In genomic region chr2:93475040-93475439, GRCm38 (mm10) we compare ENCODE assay signal across 8 mouse cellular contexts. TPM values are rescaled to one million over a fixed set of nuclear protein-coding genes. Genes with fewer than 3 reads are reported as not detected.
DNase-seq lines count a peak whose midpoint lies in the region; ATAC-seq and TF ChIP-seq lines count a peak whose summit lies in the region.

No protein-coding gene starts in this region.

- H3K4me2 ChIP-seq in heart, embryonic 11.5 days: no peak overlapping the region
- no peak overlapping the region for H3K4me2 ChIP-seq in intestine, embryonic 16.5 days (ENCODE audit: low read depth, low read length)

- DNase-seq in heart, adult 11 months: peak; percentile 98
- DNase-seq in cerebellum, postnatal 4 days (ENCODE audit: low spot score in 2 of 2): peak; percentile 92 to 93
- peak; percentile 91 for DNase-seq in gastrocnemius, adult 2 months
- peak; percentile 95 for DNase-seq in left cerebral cortex, postnatal 4 days
- peak; percentile 64 to 75 for DNase-seq in spleen, postnatal 14 days (ENCODE audit: low spot score in 2 of 2)

- H3K36me3 ChIP-seq in heart, embryonic 11.5 days (ENCODE audit: control insufficient read depth, insufficient read depth, low read length): no peaks in the 10 kb centered on the region
- H3K36me3 ChIP-seq in intestine, embryonic 16.5 days (ENCODE audit: control insufficient read depth, insufficient read depth, low read length): no peaks in the 10 kb centered on the region

- no peak overlapping the region for H3K4me3 ChIP-seq in heart, embryonic 11.5 days (ENCODE audit: low read depth, low read length)
- H3K4me3 ChIP-seq in gastrocnemius, adult 2 months: no peak overlapping the region
- H3K4me3 ChIP-seq in intestine, embryonic 16.5 days (ENCODE audit: low read length): no peak overlapping the region

- peaks cover 12% of the 10 kb centered on the region for H3K27me3 ChIP-seq in heart, embryonic 11.5 days (ENCODE audit: control insufficient read depth, insufficient read depth, low read length)
- no peaks in the 10 kb centered on the region for H3K27me3 ChIP-seq in intestine, embryonic 16.5 days (replicated peaks; ENCODE audit: control insufficient read depth, insufficient read depth, low read length)

- ATAC-seq in heart, embryonic 11.5 days (replicated peaks; ENCODE audit: insufficient number of reproducible peaks, low FRiP score, low TSS enrichment): no peak
- peak; percentile 25 for ATAC-seq in intestine, embryonic 16.5 days
- ATAC-seq in monocyte, adult 5-6 weeks (replicated peaks; ENCODE audit: insufficient number of reproducible peaks, low FRiP score, low TSS enrichment, poor library complexity, severe bottlenecking): peak; percentile 52

- 2% methylated on average over 11 of the region's 11 CpGs for WGBS in heart, embryonic 11.5 days (ENCODE audit: insufficient replicate concordance)
- WGBS in intestine, embryonic 16.5 days: 1% methylated on average over 11 of the region's 11 CpGs

- intact Hi-C loops in gastrocnemius, adult 2 months (cut with DNase I): loop anchor here (1.0 to 10.0 kb wide), 3 partner anchors 184 to 340 kb away; no protein-coding TSS in a partner anchor
- intact Hi-C loops in left cerebral cortex, postnatal 4 days (cut with DNase I): loop anchor here (5.0 kb wide), 1 partner anchor 312 kb away; no protein-coding TSS in a partner anchor

- no peak overlapping the region for H3K9ac ChIP-seq in heart, embryonic 11.5 days (ENCODE audit: low read depth, low read length)
- no peak overlapping the region for H3K9ac ChIP-seq in intestine, embryonic 16.5 days (ENCODE audit: low read depth, low read length)

- H3K4me1 ChIP-seq in heart, embryonic 11.5 days (ENCODE audit: control insufficient read depth, insufficient read depth, low read length): no peaks in the 10 kb centered on the region
- H3K4me1 ChIP-seq in intestine, embryonic 16.5 days (ENCODE audit: control insufficient read depth, insufficient read depth, low read length): peaks cover 4% of the 10 kb centered on the region

- TF ChIP-seq CTCF in gastrocnemius, adult 2 months (IDR thresholded peaks at IDR 0.05): peak; percentile 90

- no peak overlapping the region for H3K27ac ChIP-seq in heart, embryonic 11.5 days (ENCODE audit: low read depth, low read length)
- no peak overlapping the region for H3K27ac ChIP-seq in gastrocnemius, adult 2 months
- H3K27ac ChIP-seq in intestine, embryonic 16.5 days (ENCODE audit: low read length): no peak overlapping the region

- no peaks in the 10 kb centered on the region for H3K9me3 ChIP-seq in heart, embryonic 11.5 days (replicated peaks; ENCODE audit: control insufficient read depth, low read length)
- H3K9me3 ChIP-seq in intestine, embryonic 16.5 days (ENCODE audit: control insufficient read depth, low read length): no peaks in the 10 kb centered on the region

RNA-seq across cellular contexts. Expression of gene Cd82, which starts 12.1 kb away (rescaled TPM):
- 10.6 and 14.3 TPM in 2 replicates for polyA plus RNA-seq in heart, embryonic 11.5 days (2014; fragmentation: Nextera tagmentation; extraction: Ambion mirVana)
- total RNA-seq in gastrocnemius, adult 2 months (2021): 10 to 100 TPM in 1 of 2 experiments, 1 to 10 TPM in 1; 6.6 to 17.8 TPM
- polyA plus RNA-seq in intestine, embryonic 16.5 days (2015; fragmentation: Nextera tagmentation; extraction: Ambion mirVana): 171 and 180 TPM in 2 replicates
- total RNA-seq in left cerebral cortex, postnatal 4 days (2021): 10 to 100 TPM; 15.4 to 17.4 TPM
- 197 to 239 TPM (median 203 TPM) in 3 replicates for total RNA-seq in monocyte, adult 5-6 weeks (2017)

Comparison
In these comparisons a context has a peak if more than half of its experiments do, and no peak if none do; other contexts are left out.
1. RNA of gene Cd82, which starts 12.1 kb away (total RNA-seq): 197 to 239 TPM in monocyte, adult 5-6 weeks; 6.6 to 17.8 TPM in gastrocnemius, adult 2 months and 15.4 to 17.4 TPM in left cerebral cortex, postnatal 4 days; every median in the first group is over 10 times any median in the second.
2. Peak in every context shown above with its lines, with median percentiles within 50 percentile points of each other: DNase-seq.